Mouse (Mus musculus) G1E-ER4 (cell line): ENCODE data around the gene Agl. TPM values are rescaled to one million over a fixed set of nuclear protein-coding genes. Genes with fewer than 3 reads are reported as not detected.

ENCODE experiments used
- GATA1 ChIP-seq: IDR thresholded peaks from one replicate; pipeline ENCODE4 v1.8.0; 2012; ENCODE audit warnings: low read length, inconsistent platforms
- polyA plus RNA-seq: library from polyadenylated mRNA; stranded (reverse); fragments of >175 nt; gene quantifications from 2 replicates; pipeline ENCODE4 v1.2.3, GENCODE M21; 2012

Agl gene
- polyA plus RNA-seq, 1 experiment, result 0.92 TPM

- no peak for TF ChIP-seq GATA1
Measured at GRCm38 (mm10) chr3:116832526-116833310, 24.8 kb upstream of the Agl start.

DNA sequence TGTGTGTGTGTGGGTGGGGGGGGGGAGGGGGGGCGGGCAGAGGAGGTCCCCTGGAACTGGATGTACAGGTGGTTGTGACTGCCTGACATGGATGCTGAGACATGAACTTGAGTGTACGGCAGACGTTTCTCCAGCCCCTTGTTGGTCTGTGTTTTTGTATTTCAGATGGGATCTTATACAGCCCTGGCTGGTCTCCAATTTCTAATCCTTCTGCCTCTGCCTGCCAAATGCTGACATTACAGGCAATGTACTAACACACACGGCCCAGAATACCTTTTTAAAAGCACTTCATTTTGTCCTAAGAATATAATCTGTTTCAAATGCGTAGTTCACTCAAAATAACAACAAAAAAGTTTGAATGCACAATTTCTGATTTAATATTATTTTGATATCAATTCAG, 23.4 kb upstream of the Agl start:
- no peak for TF ChIP-seq GATA1

DNA sequence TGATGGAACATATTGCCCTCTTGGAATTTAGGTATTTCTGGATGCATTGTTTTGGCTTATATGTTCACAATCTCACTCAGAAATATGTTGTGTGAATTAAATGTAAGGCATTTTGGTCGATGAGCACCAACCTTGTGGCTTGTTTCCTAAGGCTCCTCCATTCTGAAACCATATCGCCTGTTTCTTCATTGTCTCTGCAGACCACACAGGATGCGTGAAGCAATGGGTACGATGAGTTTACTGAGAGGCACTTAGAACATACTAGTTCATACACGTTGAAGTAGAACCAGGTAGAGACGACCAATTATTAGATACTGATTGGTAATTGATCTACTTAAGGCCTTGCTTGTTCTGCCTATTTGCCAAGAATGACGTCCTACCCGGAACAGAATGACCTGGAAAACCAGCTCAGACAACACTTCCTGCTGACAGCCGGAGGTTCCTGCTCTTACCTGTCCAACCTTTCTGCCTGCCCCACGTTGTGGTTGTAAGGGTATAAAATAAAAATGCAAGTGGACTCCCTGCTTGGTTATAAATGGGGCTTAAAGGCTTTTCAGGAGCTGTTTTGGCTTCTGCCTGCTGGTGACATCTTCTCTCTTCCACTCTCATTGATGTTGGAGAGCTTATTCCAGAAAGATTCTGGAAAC, 21.4 kb upstream of the Agl start:
- no peak for TF ChIP-seq GATA1

GRCm38 (mm10) chr3:116826471-116827215, 18.7 kb upstream of the Agl start:
- TF ChIP-seq GATA1, result no peak

DNA sequence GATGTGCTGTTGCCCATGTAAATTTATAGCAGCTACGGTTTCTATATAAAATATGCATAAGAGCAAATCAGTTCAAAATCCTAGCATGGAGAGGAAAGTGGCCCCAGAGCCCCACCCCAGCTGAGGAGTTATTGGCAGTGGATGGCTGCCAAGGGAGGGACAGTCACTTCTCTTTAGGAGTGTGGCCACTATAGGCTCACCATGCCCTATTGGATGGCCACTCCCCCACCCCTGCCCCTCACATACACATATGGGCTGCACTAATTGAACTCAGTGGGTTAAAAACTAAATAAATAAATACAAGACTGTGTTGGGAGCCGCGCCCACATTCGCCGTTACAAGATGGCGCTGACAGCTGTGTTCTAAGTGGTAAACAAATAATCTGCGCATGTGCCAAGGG, 9.3 kb upstream of the Agl start:
- TF ChIP-seq GATA1, result no peak

DNA sequence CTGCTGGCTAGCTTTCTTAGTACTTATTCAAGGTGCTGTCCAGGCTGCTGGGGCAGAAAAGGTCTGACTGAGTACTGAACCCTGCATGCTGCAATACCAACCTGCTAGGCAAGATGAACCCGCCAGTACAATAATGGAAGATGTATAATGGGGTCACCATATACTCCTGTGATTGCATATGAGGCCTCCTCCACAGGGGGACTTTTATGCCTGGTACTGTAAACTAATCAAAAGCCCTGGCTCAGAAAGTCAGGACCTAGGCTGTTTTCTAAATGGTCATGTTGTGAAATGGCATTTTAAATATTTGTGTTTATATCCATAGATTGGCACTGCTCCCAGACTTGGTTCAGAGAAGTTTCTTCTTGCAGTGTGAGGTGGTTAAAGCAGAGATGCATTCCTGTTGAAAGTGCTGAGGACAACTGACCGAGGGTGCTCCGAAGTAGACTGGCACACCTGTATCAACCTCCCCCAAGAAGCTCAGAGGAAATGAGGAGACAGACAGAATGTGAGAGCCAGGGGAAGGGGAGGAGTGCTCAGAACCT, 8.8 kb upstream of the Agl start:
- TF ChIP-seq GATA1, result no peak

- TF ChIP-seq GATA1, result no peak
Measured at GRCm38 (mm10) chr3:116815916-116816315, 8.0 kb upstream of the Agl start.

GRCm38 (mm10) chr3:116815305-116815797, 7.4 kb upstream of the Agl start:
- TF ChIP-seq GATA1, result no peak

DNA sequence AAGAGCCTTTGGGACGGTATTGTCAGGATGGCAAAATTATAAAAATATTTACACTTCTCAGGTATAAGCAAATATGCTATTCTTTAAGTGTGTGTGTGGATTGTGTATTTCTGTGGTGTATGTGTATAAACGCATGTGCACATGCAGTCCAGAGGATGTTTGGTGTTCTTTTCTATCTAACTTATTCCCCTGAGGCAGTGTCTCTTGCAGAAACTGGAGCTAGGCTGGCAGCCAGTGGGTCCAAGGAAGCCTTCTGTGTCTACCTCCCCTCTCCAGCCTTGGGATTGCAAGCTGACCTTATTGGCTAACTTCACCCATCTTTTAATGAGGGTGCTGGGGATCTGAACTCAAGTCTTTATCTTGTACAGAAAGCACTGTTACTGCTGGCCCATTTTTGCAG, 5.0 kb upstream of the Agl start:
- no peak for TF ChIP-seq GATA1

GRCm38 (mm10) chr3:116809221-116809620, 1.3 kb upstream of the Agl start:
- no peak for TF ChIP-seq GATA1

DNA sequence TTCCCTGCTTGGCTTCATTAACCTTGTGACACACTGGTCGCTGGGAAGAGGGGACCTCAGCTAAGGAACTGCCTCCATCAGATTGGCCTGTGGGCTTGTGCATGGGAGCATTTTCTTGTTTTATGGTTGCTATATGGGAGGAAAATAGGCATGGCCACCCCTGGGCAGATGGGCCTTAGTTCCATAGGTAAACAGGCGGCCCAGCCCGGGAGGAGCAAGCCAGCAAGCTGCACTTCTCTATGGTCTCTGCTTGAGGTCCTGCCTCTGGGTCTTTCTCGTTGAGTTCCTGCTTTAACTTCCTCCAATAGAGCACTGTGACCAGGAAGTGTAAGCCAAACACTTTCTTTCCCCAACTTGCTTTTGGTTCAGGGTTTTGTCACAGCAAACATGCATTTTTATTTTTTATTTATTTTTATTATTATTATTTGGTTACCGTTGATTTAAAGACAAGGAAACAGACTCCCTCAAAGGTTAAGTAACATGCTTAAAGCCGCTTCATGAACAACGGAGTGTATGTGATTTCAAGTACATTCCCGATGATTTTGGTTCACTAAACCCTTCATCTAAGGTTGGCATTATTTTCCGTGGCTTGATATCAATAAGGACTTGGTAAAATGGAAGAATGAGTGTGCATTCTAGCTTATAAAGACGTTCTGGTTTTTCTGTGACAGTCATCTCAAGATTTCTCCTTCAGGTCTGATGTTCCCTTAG, 696 bp upstream of the Agl start:
- TF ChIP-seq GATA1, result no peak

DNA sequence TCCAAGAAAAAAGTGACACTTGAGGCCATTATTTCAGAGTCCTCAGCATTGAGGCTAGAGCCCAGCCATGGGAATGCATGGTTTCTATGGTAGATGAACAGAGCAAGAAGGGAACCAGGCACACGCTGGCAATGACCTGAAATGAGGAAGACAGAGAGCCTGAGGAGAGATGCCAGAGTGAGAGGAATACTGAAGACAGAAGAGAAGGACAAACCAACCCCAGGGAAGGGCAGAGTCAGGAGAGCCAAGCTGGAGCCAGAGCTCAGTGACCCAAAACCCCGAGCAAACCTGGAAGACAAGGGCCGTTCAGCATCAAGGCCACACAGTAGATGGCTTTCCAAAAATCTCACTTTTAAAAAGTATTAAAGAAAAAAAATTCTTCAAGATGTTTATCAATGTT, 2.1 kb downstream of the Agl start:
- no peak for TF ChIP-seq GATA1

DNA sequence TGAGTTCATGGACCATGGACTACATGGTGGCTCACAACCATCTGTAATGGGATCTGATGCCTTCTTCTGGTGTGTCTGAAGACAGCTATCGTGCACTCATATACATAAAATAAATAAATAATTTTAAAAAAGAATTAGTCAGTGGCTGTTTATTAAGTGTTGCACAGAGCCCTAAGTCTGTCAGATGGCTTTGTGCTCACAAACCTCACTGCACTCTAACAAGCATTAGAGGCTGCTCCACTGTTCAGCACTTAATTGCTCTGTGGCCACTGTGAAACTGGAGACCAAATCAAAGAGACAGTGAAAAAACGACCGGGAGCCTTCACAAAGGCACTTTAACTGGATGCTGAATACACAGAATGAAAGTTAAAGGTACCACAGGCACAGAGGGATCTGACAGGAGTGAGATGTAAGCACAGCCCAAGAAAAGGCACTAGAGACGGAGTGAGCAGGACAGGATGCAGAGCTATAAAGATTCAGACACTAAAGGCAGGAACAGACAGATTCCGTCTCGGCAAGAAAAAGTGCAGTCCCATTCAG, 3.1 kb downstream of the Agl start:
- no peak for TF ChIP-seq GATA1

- TF ChIP-seq GATA1, result no peak
Measured at GRCm38 (mm10) chr3:116801755-116802154, 6.2 kb downstream of the Agl start.

DNA sequence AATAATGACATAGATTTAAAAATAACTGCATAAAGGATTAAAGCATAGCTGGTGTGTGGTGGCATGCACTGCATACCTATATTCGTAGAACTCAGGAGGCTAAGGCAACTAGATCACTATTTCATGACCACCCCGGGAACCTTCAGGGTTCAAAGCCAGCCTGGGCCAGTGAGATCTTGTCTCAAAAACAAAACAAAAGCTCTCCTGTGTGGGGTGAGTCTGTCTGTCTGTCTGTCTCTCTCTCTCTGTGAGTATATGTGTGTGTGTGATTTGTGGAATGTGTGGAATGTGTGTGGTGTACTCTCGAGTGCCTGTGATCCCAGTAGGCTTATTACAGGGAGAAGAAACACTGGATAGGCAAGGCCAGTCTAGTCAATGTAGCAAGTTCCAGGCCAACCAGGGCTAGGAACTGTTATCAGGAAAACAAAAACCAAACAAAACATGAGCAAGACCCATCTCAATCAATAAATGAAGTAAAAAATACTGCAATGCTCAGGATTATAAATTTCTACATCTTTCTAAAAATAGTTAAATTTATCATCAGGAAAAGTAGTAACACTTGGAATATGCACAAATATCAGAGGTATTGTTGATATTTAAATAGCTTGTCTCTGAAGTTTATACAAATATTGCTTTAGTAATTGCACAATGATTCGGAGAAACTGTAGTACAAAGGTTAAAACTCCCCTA, 9.0 kb downstream of the Agl start:
- TF ChIP-seq GATA1, result no peak

DNA sequence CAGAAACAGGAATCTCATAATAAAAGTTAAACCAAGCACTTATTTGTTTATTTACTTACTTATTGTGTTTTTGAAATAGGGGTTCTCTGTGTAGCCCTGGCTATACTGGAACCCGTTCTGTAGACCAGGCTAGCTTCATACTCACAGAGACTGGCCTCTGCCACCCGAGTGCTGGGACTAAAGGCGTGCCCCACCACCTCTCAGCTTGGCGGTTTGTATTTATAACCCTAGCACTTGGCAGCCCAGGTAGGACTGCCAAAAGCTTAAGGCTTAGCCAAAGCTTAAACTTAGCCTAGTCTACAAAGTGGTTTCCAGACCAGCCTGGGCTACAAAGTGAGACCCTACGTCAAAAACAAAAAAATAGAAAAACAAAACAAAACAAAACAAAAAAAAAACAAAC, 19.1 kb downstream of the Agl start:
- no peak for TF ChIP-seq GATA1
